Mouse (Mus musculus) forebrain, postnatal 0 days (tissue): ENCODE data around the gene Fignl2. TPM values are rescaled to one million over a fixed set of nuclear protein-coding genes. Genes with fewer than 3 reads are reported as not detected.

Experiments
- ATAC-seq: fragments of 200-750 bp; cut with Nextera tagmentation; 2 replicates; pipeline ENCODE4 v1.8.0; 2017; ENCODE audit warnings: mild to moderate bottlenecking, moderate library complexity
- DNase-seq: peaks from one replicate; pipeline ENCODE4 v3.0.0-alpha.2; 2015
- H3K27ac ChIP-seq: fragments of 300-500 bp; sonication (generic); 2 replicates; pipeline ENCODE4 v1.5.1; 2014; ENCODE audit warnings: low read depth, mild to moderate bottlenecking, antibody characterized with exemption, low read length, moderate library complexity, mixed read lengths
- H3K27me3 ChIP-seq: fragments of 300-500 bp; sonication (generic); 2 replicates; pipeline ENCODE4 v1.6.1; 2014; ENCODE audit warnings: mild to moderate bottlenecking, low read length, mixed read lengths; ENCODE audit not compliant: insufficient read depth
- H3K36me3 ChIP-seq: fragments of 300-500 bp; sonication (generic); 2 replicates; pipeline ENCODE4 v1.6.1; 2014; ENCODE audit warnings: mild to moderate bottlenecking, moderate library complexity; ENCODE audit not compliant: insufficient read depth
- H3K4me1 ChIP-seq: fragments of 300-500 bp; sonication (generic); 2 replicates; pipeline ENCODE4 v1.6.1; 2014; ENCODE audit warnings: antibody characterized with exemption; ENCODE audit not compliant: insufficient read depth
- H3K4me2 ChIP-seq: fragments of 300-500 bp; sonication (generic); 2 replicates; pipeline ENCODE4 v1.6.1; 2014; ENCODE audit warnings: low read depth, mild to moderate bottlenecking, moderate library complexity
- H3K4me3 ChIP-seq: fragments of 300-500 bp; sonication (generic); 2 replicates; pipeline ENCODE4 v1.5.1; 2014; ENCODE audit warnings: low read depth, low read length, mixed read lengths
- H3K9ac ChIP-seq: fragments of 300-500 bp; sonication (generic); 2 replicates; pipeline ENCODE4 v1.6.1; 2014; ENCODE audit warnings: mild to moderate bottlenecking
- H3K9me3 ChIP-seq: fragments of 300-500 bp; sonication (generic); 2 replicates; pipeline ENCODE4 v1.6.1; 2016; ENCODE audit warnings: low read length
- CTCF ChIP-seq: sonication (generic); IDR thresholded peaks from 2 replicates; pipeline ENCODE4 v1.5.1; 2016; ENCODE audit warnings: antibody characterized with exemption, control low read depth, low read depth
- WGBS: fragments of 180-500 bp; shearing (Covaris S2); extraction: QIAGEN DNeasy Blood & Tissue Kit; methylation state at CpG from one replicate; pipeline ENCODE4 v1.1.7; 2014; 5-methylcytosine and 5-hydroxymethylcytosine counted together
- polyA plus RNA-seq: library from polyadenylated mRNA; unstranded; fragments of >200 nt; fragmentation: Nextera tagmentation; extraction: Ambion mirVana; gene quantifications from 2 replicates; pipeline ENCODE4 v1.2.1, GENCODE M21; 2015
- total RNA-seq: library from RNA; depleted of rRNA; stranded (reverse); fragments of >200 nt; gene quantifications from 2 replicates; pipeline ENCODE4 v1.2.3, GENCODE M21; 2014

The Fignl2 gene
- total and polyA plus RNA-seq, 2 experiments from 2014 or later, result 0.06 to 1.3 TPM

- Histone ChIP-seq H3K4me1 (no peaks in the 10 kb centered on the region), H3K4me2 (no peak overlapping the region), H3K9ac (no peak overlapping the region), H3K27me3 (peaks cover 27% of the 10 kb centered on the region), H3K9me3 (0 out of 2 replicates have a peak, but pooled peaks cover 4% of the 10 kb centered on the region), H3K4me3 (no peak overlapping the region), H3K27ac (no peak overlapping the region), H3K36me3 (no peaks in the 10 kb centered on the region)
- WGBS, result 86% methylated on average over 10 of the region's 10 CpGs
- DNase-seq, result no peak
- no peak for ATAC-seq
- no peak for TF ChIP-seq CTCF
These were observed 23.8 kb downstream of the Fignl2 start for GRCm38 (mm10) chr15:101054541-101054940.

GRCm38 (mm10) chr15:101053832-101054459 lies 24.4 kb downstream of the Fignl2 start:
- ATAC-seq, result no peak
- no peaks in the 10 kb centered on the region for H3K4me1 ChIP-seq
- peak overlapping the region; percentile 38 for H3K4me3 ChIP-seq
- no peak overlapping the region for H3K27ac ChIP-seq
- no peak for TF ChIP-seq CTCF
- 14% methylated on average over 60 of the region's 65 CpGs for WGBS
- H3K27me3 ChIP-seq, result peaks cover 28% of the 10 kb centered on the region
- peak overlapping the region; percentile 48 for H3K4me2 ChIP-seq
- DNase-seq, result no peak
- 0 out of 2 replicates have a peak, but pooled peaks cover 4% of the 10 kb centered on the region for H3K9me3 ChIP-seq
- no peak overlapping the region for H3K9ac ChIP-seq
- H3K36me3 ChIP-seq, result no peaks in the 10 kb centered on the region

GRCm38 (mm10) chr15:101052560-101053501 lies 25.5 kb downstream of the Fignl2 start:
- DNase-seq (peak; percentile 55), ATAC-seq (0 out of 2 replicates have a peak, but pooled peaks have one; percentile 12)
- H3K27me3 ChIP-seq, result peaks cover 38% of the 10 kb centered on the region
- H3K9ac ChIP-seq, result no peak overlapping the region
- WGBS, result 19% methylated on average over 110 of the region's 120 CpGs
- H3K9me3 ChIP-seq, result 0 out of 2 replicates have a peak, but pooled peaks cover 4% of the 10 kb centered on the region
- TF ChIP-seq CTCF, result peak; percentile 15
- no peaks in the 10 kb centered on the region for H3K4me1 ChIP-seq
- H3K4me3 ChIP-seq, result peak overlapping the region; percentile 38
- H3K27ac ChIP-seq, result no peak overlapping the region
- H3K4me2 ChIP-seq, result peak overlapping the region; percentile 48
- H3K36me3 ChIP-seq, result no peaks in the 10 kb centered on the region

- no peaks in the 10 kb centered on the region for H3K36me3 ChIP-seq
- 0 out of 2 replicates have a peak, but pooled peaks cover 4% of the 10 kb centered on the region for H3K9me3 ChIP-seq
- H3K4me3 ChIP-seq, result no peak overlapping the region
- H3K27ac ChIP-seq, result no peak overlapping the region
- no peak overlapping the region for H3K9ac ChIP-seq
- 47% methylated on average over 10 of the region's 10 CpGs for WGBS
- H3K4me1 ChIP-seq, result no peaks in the 10 kb centered on the region
- no peak overlapping the region for H3K4me2 ChIP-seq
- no peak for DNase-seq
- no peak for ATAC-seq
- H3K27me3 ChIP-seq, result peaks cover 41% of the 10 kb centered on the region
- TF ChIP-seq CTCF, result no peak
These were observed 26.5 kb downstream of the Fignl2 start for GRCm38 (mm10) chr15:101051869-101052268.

- no peaks in the 10 kb centered on the region for H3K36me3 ChIP-seq
- no peak overlapping the region for H3K4me2 ChIP-seq
- no peaks in the 10 kb centered on the region for H3K4me1 ChIP-seq
- H3K4me3 ChIP-seq, result no peak overlapping the region
- ATAC-seq (no peak), DNase-seq (no peak)
- H3K27ac ChIP-seq, result no peak overlapping the region
- 0 out of 2 replicates have a peak, but pooled peaks cover 4% of the 10 kb centered on the region for H3K9me3 ChIP-seq
- H3K27me3 ChIP-seq, result peaks cover 56% of the 10 kb centered on the region
- no peak for TF ChIP-seq CTCF
- no peak overlapping the region for H3K9ac ChIP-seq
- WGBS, result 57% methylated on average over 5 of the region's 5 CpGs
These were observed 29.9 kb downstream of the Fignl2 start for GRCm38 (mm10) chr15:101048338-101048896.

GRCm38 (mm10) chr15:101047194-101047555 lies 31.2 kb downstream of the Fignl2 start, which contains the start of gene Gm47841:
TSS of gene Gm47841 (minus strand) at chr15:101047397.
- Histone ChIP-seq H3K4me2 (peak within 1 kb of the TSS; percentile 92), H3K27ac (no peak within 1 kb of the TSS), H3K4me3 (peak within 1 kb of the TSS; percentile 45), H3K4me1 (no peaks in the 10 kb centered on the region), H3K9me3 (no peaks in the 10 kb centered on the region), H3K9ac (peak within 1 kb of the TSS; percentile 56), H3K36me3 (peaks cover 4% of the 10 kb centered on the region; the same call in 1 of the 2 replicates), H3K27me3 (peaks cover 48% of the 10 kb centered on the region)
- ATAC-seq (no peak), DNase-seq (no peak)
- 3% methylated on average over 23 of the region's 23 CpGs for WGBS
- no peak for TF ChIP-seq CTCF
